Mouse (Mus musculus): ENCODE measurements around the gene Cd3e. TPM values are rescaled to one million over a fixed set of nuclear protein-coding genes. Genes with fewer than 3 reads are reported as not detected.

Gene Cd3e
- polyA plus RNA-seq (2016; fragmentation: Nextera tagmentation; extraction: Ambion mirVana) = not detected in 2 replicates

DNA sequence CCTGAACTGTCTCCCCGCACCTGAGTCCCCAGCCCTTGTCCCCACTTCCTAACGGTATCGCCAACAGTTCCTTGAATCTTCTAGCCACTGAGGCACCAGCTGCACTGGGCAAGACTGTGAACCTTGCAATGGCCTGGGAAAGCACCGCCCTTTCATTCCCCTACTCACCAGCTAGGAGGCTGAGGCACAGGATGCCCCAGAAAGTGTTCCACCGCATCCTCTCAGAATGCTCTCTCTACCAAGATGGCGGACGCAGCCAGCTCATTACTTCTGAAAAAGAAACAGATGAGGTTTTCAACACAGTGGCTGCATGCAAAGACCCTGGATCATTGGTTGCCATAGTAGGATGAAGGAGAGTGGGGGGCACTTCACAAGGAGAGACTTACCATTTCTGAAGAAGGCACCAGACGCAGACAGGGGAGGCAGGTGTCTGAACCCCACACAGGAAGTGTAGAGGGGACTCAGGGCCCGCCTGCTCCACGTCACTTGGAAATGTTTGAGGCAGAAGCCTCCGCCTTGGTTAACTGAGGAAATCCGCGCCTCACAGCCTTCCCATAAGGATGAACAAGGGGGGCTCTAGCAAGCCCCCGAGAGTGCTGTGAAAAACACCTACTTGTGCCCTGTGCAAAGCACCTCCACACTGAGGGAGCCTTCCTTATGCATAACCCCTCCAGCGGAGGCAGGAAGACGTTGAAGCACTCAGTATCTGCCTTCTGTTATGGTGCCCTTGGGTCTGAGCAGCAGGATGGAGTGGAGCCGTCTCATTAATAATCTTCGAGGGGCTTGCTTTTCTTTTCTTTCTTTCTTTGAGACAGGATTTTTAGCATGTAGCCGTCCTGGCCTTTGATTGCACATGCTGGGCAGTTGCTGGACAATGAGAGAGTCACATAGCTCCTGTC, at the start of gene Cd3e:
Gene Cd3e (minus strand): TSS at position 448 of the 899 bp plus-strand sequence.
- Histone ChIP-seq H3K27me3 (ENCODE audit: insufficient read depth, poor library complexity, severe bottlenecking) (0 out of 2 replicates have a peak, but pooled peaks cover 3% of the 10 kb centered on the region), H3K36me3 (no peaks in the 10 kb centered on the region), H3K27ac (no peak within 1 kb of the TSS), H3K4me1 (replicated peaks) (no peaks in the 10 kb centered on the region), H3K9me3 (no peaks in the 10 kb centered on the region), H3K4me3 (no peak within 1 kb of the TSS)
- DNase-seq (ENCODE audit: low spot score) = no peak
- 86% methylated on average over 19 of the region's 19 CpGs for WGBS

DNA sequence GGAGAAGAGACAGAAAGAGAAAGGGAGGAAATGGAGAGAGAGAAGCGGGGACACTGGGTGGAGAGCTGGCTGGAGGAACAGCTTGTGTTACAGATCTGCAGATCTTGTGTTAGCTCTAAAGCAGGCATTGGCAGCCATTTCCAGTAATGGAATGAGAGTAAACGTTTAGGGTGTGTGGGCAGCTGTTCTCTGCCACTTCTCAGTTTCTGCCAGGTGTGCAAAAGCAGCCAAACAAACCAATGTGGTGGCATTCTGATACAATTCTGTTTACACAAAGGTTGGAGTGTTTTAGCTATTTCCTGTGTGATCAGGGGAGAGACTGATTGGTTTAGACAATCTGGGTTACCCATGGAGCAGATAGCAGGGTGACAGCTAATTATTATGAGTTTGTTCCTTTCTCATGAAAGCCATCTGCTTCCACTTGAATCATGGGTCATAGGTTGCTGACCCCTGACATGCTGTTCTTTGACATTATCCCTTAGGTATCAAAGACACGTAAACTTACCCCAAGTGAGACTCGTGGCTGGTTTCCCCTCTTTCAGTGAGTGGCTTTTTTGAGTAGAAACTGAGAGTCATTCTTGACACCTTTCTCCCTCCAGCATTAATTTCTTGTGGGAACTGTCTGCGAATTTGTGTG, 49.0 kb upstream of the Cd3e start:
- Histone ChIP-seq H3K36me3 (no peaks in the 10 kb centered on the region), H3K27ac (no peak overlapping the region), H3K27me3 (ENCODE audit: insufficient read depth, poor library complexity, severe bottlenecking) (peaks cover 34% of the 10 kb centered on the region), H3K4me3 (no peak overlapping the region), H3K4me1 (replicated peaks) (peaks cover 10% of the 10 kb centered on the region; the same call in 1 of the 2 replicates), H3K9me3 (no peaks in the 10 kb centered on the region)
- peak; percentile 35 for DNase-seq (ENCODE audit: low spot score)
- 42% methylated on average over 5 of the region's 5 CpGs for WGBS

DNA sequence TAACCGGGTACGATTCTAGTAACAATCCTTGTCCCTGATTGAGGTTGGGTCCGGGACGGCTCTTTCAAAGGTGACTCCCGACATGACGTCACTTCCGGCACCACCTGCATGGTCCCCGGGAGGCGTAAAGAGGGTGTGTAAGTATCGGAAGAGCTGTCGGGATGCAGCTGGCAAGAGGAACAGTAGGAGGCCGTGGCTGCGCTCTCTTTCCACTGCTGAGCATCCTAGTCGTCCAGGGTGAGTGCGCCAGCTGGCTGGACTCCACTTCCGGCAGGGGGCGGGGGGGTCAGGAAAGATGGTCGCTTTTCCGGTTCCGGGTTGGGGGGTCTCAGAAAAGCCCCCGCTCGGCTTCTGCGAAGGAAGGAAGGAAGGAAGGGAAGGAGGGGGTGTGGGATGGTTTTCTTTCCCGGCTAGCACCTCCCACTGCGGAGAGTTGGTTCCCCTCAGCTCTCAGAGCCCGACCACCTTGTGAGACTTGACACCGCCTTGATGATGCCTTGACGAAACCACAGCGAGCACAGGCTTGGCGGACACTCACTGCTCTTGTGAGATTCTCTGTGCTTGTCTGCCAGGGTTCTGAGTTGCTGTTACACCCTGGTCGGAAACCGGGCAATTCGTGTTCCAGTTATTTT, 45.8 kb upstream of the Cd3e start, which contains the start of gene Mpzl3:
Gene Mpzl3 (plus strand): TSS at position 105 of the 632 bp plus-strand sequence.
- Histone ChIP-seq H3K27me3 (ENCODE audit: insufficient read depth, poor library complexity, severe bottlenecking) (peaks cover 36% of the 10 kb centered on the region), H3K27ac (peak within 1 kb of the TSS; percentile 96), H3K4me1 (replicated peaks) (peaks cover 8% of the 10 kb centered on the region; the same call in 1 of the 2 replicates), H3K4me3 (peak within 1 kb of the TSS; percentile 68), H3K36me3 (no peaks in the 10 kb centered on the region), H3K9me3 (no peaks in the 10 kb centered on the region)
- peak; percentile 91 for DNase-seq (ENCODE audit: low spot score)
- WGBS = under 1% methylated on average over 33 of the region's 33 CpGs

DNA sequence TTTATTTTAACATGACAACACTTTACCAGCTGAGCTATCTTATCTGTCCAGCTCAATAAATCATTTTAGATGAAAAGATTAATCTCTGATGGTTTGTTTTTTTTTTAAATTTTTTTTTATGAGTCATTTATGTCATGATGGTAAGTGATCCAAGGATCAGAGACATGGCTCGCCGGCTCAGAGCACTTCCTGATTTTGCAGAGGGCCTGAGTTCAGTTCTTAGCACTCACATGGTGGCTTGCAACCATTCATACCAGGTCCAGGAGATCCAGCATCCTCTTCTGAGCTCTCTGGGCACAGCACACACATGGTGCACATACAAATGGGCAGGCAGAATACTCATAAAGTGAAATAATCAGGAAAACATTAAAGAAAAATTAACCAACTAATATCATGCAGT, 40.9 kb upstream of the Cd3e start:
- 85% methylated on average over 2 of the region's 2 CpGs for WGBS
- H3K4me1 ChIP-seq (replicated peaks) = no peaks in the 10 kb centered on the region
- no peaks in the 10 kb centered on the region for H3K36me3 ChIP-seq
- no peak overlapping the region for H3K4me3 ChIP-seq
- DNase-seq (ENCODE audit: low spot score) = no peak
- H3K27ac ChIP-seq = no peak overlapping the region
- peaks cover 14% of the 10 kb centered on the region; the same call in 1 of the 2 replicates for H3K27me3 ChIP-seq (ENCODE audit: insufficient read depth, poor library complexity, severe bottlenecking)
- H3K9me3 ChIP-seq = no peaks in the 10 kb centered on the region

DNA sequence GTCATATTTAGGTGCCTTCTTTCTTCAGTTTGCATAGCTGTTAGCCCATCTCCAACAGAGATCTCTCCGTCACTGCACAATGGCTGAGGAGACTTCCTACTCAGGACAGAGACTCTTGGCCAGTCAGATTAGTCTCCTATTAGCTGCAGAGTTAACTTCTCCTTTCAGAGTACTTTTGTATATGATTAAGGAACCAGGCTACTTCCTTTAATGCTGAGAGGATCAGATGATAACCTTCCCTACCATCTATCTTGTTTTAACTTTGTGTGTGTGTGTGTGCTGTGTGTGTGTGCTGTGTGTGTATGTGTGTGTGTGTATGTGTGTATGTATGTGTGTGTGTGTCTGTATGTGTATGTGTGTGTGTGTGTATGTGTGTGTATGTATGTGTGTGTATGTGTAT, 40.3 kb upstream of the Cd3e start:
- WGBS = 78% methylated on average over 1 of the region's 1 CpGs
- H3K9me3 ChIP-seq = no peaks in the 10 kb centered on the region
- DNase-seq (ENCODE audit: low spot score) = no peak
- no peaks in the 10 kb centered on the region for H3K4me1 ChIP-seq (replicated peaks)
- H3K27ac ChIP-seq = no peak overlapping the region
- no peak overlapping the region for H3K4me3 ChIP-seq
- H3K27me3 ChIP-seq (ENCODE audit: insufficient read depth, poor library complexity, severe bottlenecking) = peaks cover 18% of the 10 kb centered on the region; the same call in 1 of the 2 replicates
- no peaks in the 10 kb centered on the region for H3K36me3 ChIP-seq

DNA sequence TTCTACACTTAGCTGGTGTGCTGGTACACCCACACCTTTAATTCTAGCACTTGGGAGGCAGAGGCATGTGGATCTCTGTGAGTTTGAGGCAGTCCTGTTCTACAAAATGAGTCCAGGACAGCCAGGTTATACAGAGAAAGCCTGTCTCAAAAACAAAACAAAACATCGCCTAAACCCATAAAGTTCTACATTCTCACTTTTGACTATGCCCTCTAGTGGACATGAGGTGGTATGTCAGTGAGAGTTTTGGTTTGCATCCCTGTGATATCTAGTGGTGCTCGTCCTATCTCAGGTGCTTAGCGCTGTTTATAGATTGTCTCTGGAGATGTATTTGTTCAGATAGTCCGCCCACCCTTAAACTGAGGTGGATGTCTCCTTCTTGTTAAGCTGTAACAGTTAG, 39.1 kb upstream of the Cd3e start:
- H3K4me1 ChIP-seq (replicated peaks) = no peaks in the 10 kb centered on the region; the same call in 1 of the 2 replicates
- 29% methylated on average over 4 of the region's 4 CpGs for WGBS
- H3K9me3 ChIP-seq = no peaks in the 10 kb centered on the region
- DNase-seq (ENCODE audit: low spot score) = peak; percentile 4
- H3K4me3 ChIP-seq = no peak overlapping the region
- H3K36me3 ChIP-seq = no peaks in the 10 kb centered on the region
- H3K27ac ChIP-seq = no peak overlapping the region
- peaks cover 31% of the 10 kb centered on the region for H3K27me3 ChIP-seq (ENCODE audit: insufficient read depth, poor library complexity, severe bottlenecking)

DNA sequence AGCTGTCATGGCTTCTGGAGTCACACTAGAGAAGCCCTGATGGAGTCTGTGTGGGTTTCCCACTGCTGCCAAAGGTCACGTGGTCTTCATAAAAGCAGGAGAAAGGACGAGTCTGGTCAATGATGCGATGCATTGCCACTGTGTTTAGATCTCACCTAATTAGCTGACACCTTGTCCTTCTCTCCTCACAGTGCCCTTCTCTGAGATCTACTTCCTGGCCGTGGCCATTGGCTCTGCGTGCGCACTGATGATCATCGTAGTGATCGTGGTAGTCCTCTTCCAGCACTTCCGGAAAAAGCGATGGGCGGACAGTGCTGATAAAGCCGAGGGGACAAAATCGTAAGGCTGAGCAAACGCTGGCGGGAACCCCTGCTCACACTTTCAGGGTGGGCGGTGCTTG, 37.5 kb upstream of the Cd3e start:
- Histone ChIP-seq H3K9me3 (no peaks in the 10 kb centered on the region), H3K4me1 (replicated peaks) (peaks cover 12% of the 10 kb centered on the region), H3K36me3 (no peaks in the 10 kb centered on the region), H3K27me3 (ENCODE audit: insufficient read depth, poor library complexity, severe bottlenecking) (peaks cover 34% of the 10 kb centered on the region), H3K27ac (no peak overlapping the region), H3K4me3 (no peak overlapping the region)
- no peak for DNase-seq (ENCODE audit: low spot score)
- 93% methylated on average over 16 of the region's 16 CpGs for WGBS

DNA sequence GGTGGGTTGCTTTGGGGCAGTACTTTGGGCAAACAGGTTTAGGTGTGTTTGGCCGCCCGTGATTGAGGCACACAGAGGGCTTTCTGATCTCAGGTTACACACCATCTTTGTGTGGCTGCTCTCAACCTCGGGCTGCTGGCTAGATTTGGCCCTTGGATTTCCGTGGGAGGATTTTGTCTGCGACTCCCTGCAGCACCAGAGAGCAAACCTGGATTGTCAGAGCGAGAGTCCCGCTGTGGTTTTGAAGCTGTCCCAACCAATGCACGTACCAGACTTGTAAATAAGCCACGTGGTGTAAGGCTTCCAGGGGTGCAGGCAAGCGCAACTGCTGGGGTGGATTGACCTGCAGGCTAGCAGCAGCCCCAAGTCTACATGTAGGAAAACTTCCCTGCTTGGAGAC, 33.5 kb upstream of the Cd3e start:
- H3K4me3 ChIP-seq = peak overlapping the region; percentile 34
- under 1% methylated on average over 10 of the region's 10 CpGs for WGBS
- H3K27me3 ChIP-seq (ENCODE audit: insufficient read depth, poor library complexity, severe bottlenecking) = peaks cover 72% of the 10 kb centered on the region
- no peaks in the 10 kb centered on the region for H3K36me3 ChIP-seq
- DNase-seq (ENCODE audit: low spot score) = peak; percentile 16
- H3K9me3 ChIP-seq = no peaks in the 10 kb centered on the region
- no peak overlapping the region for H3K27ac ChIP-seq
- H3K4me1 ChIP-seq (replicated peaks) = peaks cover 25% of the 10 kb centered on the region

DNA sequence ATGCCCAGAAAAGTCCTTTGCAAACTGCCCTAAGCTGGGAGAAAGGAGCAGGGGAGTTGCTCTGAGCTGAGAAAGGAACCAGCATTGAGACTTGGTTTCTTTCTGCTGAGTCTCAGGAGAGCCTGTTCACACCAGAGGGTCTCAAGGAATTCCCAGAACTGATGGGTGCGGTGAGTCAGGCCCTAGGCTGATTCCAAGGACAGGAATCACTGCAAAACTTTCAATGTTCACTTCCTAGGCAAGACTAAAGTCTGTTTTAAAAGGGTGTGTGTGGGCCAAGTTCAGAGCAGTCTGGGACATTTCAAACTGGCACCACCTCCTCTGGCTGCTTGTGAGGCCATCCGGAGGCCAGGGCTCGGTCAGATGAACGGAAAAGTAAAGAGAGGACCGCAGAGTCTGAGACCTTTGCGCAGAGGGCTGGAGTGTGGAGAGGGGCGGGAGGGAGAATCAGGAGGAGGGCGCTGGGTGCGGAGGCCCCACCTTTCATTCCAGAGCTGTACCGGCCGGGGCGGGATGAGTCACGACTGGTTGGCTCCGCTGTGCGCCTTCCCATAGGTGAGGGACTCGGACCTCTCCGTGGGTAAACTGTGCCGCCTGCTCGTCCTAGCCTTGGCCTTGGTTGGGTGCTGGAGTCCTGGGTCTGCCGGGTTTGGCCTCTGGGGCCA, 32.8 kb upstream of the Cd3e start:
- H3K4me1 ChIP-seq (replicated peaks) = peaks cover 25% of the 10 kb centered on the region
- no peaks in the 10 kb centered on the region for H3K36me3 ChIP-seq
- H3K27ac ChIP-seq = peak overlapping the region; percentile 40; the same call in 1 of the 2 replicates
- 1% methylated on average over 20 of the region's 20 CpGs for WGBS
- H3K27me3 ChIP-seq (ENCODE audit: insufficient read depth, poor library complexity, severe bottlenecking) = peaks cover 72% of the 10 kb centered on the region
- no peaks in the 10 kb centered on the region for H3K9me3 ChIP-seq
- DNase-seq (ENCODE audit: low spot score) = peak; percentile 29
- H3K4me3 ChIP-seq = peak overlapping the region; percentile 34

DNA sequence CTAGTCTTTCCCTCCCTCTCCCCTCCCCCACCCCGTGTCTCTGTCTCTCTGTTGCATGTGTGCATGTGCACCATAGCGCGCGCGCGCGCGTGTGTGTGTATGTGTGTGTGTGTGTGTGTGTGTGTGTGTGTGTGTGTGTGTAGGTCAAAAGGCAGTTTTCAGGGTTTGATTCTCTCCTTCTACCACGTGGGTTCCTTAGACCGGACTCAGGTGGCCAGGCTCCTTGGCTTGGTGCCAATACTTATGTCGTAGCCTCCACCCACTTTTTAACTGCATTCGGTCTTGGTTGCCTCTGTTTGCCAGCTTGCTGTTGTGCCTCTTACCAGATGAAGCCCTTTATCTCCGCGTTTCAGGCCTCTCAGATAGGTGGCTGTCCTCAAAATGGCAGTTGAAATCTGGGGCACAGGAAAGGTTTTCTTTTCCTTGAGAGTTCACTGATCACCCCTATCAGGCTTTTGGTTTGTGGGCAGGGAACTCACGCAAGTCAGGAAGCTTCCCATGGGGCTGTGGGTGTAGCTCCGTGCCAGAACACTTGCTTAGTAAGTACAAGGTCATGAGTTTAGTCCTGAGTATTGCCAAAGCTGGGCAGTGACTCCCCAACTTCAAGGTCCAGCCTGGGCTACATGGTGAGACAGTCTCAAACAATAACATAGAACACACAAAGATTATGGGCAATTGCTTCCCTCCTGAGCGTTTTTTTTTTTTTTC, 31.9 kb upstream of the Cd3e start:
- Histone ChIP-seq H3K36me3 (no peaks in the 10 kb centered on the region), H3K27me3 (ENCODE audit: insufficient read depth, poor library complexity, severe bottlenecking) (peaks cover 72% of the 10 kb centered on the region), H3K4me3 (no peak overlapping the region), H3K27ac (no peak overlapping the region), H3K4me1 (replicated peaks) (peaks cover 25% of the 10 kb centered on the region), H3K9me3 (no peaks in the 10 kb centered on the region)
- 34% methylated on average over 17 of the region's 17 CpGs for WGBS
- DNase-seq (ENCODE audit: low spot score) = peak; percentile 10

DNA sequence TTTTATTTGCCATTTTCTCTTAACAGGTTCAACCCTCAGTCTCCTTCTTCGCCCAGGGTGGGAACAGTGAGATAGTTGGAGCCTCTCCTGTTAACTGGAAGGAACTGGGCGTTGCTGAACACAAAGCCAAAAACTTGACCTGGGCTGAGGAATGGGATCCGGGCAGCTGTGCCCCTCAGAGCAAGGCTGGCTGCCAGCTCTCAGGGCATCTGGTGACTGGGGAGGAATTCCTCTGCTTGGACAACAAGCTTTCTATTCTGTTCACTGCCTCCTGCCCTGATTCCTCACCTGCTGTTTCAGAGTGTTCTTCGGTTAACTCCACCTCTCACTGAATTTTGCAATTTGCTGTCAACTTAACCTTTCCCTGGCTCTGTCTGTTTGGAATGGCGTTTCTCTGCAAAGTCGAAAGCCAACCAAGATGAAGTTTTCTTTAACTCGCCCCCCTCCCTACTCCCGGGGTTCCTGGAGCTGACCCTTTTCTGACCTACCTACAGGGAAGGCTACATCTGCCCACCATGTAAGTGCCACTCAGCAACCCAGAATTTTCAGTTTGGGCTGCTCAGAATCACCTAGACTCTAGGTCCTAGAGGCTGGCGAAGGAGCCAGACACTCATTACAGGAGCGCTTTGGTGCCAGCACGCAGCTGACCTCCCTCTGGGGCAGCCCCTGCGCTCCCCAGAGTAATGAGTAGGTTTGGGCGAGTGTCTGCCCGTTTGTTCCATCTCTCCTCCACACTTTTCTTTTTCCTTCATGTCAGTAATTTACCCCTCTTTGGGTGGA, 30.8 kb upstream of the Cd3e start:
- H3K4me3 ChIP-seq = peak overlapping the region; percentile 18; the same call in 1 of the 2 replicates
- no peak for DNase-seq (ENCODE audit: low spot score)
- peaks cover 72% of the 10 kb centered on the region for H3K27me3 ChIP-seq (ENCODE audit: insufficient read depth, poor library complexity, severe bottlenecking)
- peaks cover 25% of the 10 kb centered on the region for H3K4me1 ChIP-seq (replicated peaks)
- WGBS = 17% methylated on average over 14 of the region's 14 CpGs
- no peak overlapping the region for H3K27ac ChIP-seq
- H3K36me3 ChIP-seq = no peaks in the 10 kb centered on the region
- H3K9me3 ChIP-seq = no peaks in the 10 kb centered on the region

All from hindbrain, embryonic 10.5 days (tissue).